Mouse (Mus musculus) brain, embryonic 14.5 days (tissue): ENCODE results near the gene Pkib.

Source experiments
- CTCF ChIP-seq: fragments of 200-500 bp; IDR thresholded peaks from 2 replicates; pipeline ENCODE4 v1.5.1; 2012; ENCODE audit warnings: inconsistent platforms, mild to moderate bottlenecking, moderate library complexity, borderline replicate concordance; ENCODE audit not compliant: insufficient read depth, insufficient read length; ENCODE audit errors: extremely low read depth
- POLR2A ChIP-seq: fragments of 200-500 bp; IDR thresholded peaks from 2 replicates; pipeline ENCODE4 v1.6.1; 2012; ENCODE audit warnings: mild to moderate bottlenecking, inconsistent platforms, borderline replicate concordance; ENCODE audit not compliant: poor library complexity, insufficient read depth, insufficient read length, severe bottlenecking; ENCODE audit errors: extremely low read depth

- TF ChIP-seq POLR2A (no peak), CTCF (no peak)
Observed at GRCm38 (mm10) chr10:57632868-57633240, 1.1 kb downstream of the Pkib start.
